Mouse (Mus musculus) liver, embryonic 15.5 days (tissue): ENCODE results near the gene Aqr. TPM values are rescaled to one million over a fixed set of nuclear protein-coding genes. Genes with fewer than 3 reads are reported as not detected.

Source experiments
- ATAC-seq: fragments of 200-750 bp; cut with Nextera tagmentation; 2 replicates; pipeline ENCODE4 v1.8.0; 2017; ENCODE audit warnings: moderate number of reproducible peaks, mild to moderate bottlenecking, moderate library complexity; ENCODE audit not compliant: insufficient read depth
- H3K27ac ChIP-seq: fragments of 300-500 bp; sonication (generic); replicated peaks from 2 replicates; pipeline ENCODE4 v1.5.1; 2015; ENCODE audit warnings: mild to moderate bottlenecking, inconsistent platforms
- H3K27me3 ChIP-seq: fragments of 300-500 bp; sonication (generic); 2 replicates; pipeline ENCODE4 v1.6.1; 2015; ENCODE audit warnings: mild to moderate bottlenecking, inconsistent platforms
- H3K36me3 ChIP-seq: fragments of 300-500 bp; sonication (generic); replicated peaks from 2 replicates; pipeline ENCODE4 v1.6.1; 2015; ENCODE audit warnings: moderate library complexity, mild to moderate bottlenecking, inconsistent platforms
- H3K4me1 ChIP-seq: fragments of 300-500 bp; sonication (generic); replicated peaks from 2 replicates; pipeline ENCODE4 v1.6.1; 2015; ENCODE audit warnings: inconsistent platforms
- H3K4me2 ChIP-seq: fragments of 300-500 bp; sonication (generic); 2 replicates; pipeline ENCODE4 v1.6.1; 2015; ENCODE audit warnings: moderate library complexity, mild to moderate bottlenecking, inconsistent platforms
- H3K4me3 ChIP-seq: fragments of 300-500 bp; sonication (generic); replicated peaks from 2 replicates; pipeline ENCODE4 v1.5.1; 2015; ENCODE audit warnings: mild to moderate bottlenecking, inconsistent platforms
- H3K9ac ChIP-seq: fragments of 300-500 bp; sonication (generic); 2 replicates; pipeline ENCODE4 v1.6.1; 2015; ENCODE audit warnings: moderate library complexity, mild to moderate bottlenecking, inconsistent platforms
- H3K9me3 ChIP-seq: fragments of 300-500 bp; sonication (generic); replicated peaks from 2 replicates; pipeline ENCODE4 v1.6.1; 2016; ENCODE audit warnings: inconsistent platforms
- WGBS: fragments of 180-500 bp; shearing (Covaris S2); methylation state at CpG from one replicate; pipeline ENCODE4 v1.1.7; 2015; ENCODE audit warnings: mixed read lengths; ENCODE audit not compliant: insufficient replicate concordance; 5-methylcytosine and 5-hydroxymethylcytosine counted together
- polyA plus RNA-seq: library from polyadenylated mRNA; unstranded; fragments of >200 nt; fragmentation: Nextera tagmentation; extraction: Ambion mirVana; gene quantifications from 2 replicates; pipeline ENCODE4 v1.2.1, GENCODE M21; 2015

Gene Aqr
- polyA plus RNA-seq, 1 experiment from 2014 or later: 18.9 TPM

DNA sequence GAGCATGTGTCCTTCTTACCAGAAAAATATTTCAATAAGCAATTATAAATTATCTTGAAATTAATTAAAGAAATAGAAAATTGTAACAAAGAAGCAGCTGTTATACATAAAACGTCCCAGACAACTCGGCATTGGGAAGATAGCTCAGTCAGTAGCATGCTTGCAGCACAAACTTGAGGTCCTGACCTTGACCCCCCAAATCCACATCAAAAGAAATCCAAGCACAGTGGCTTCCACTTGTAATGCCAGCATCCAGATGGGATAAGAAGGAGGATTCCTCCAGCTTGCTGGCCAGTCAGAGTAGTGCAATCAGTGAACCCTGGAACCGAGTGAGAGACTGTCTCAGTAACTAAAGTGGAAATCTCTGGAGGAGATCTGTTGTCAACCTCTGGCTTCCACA is 120.6 kb downstream of the Aqr start:
- no peaks in the 10 kb centered on the region for H3K27me3 ChIP-seq
- no peak overlapping the region for H3K4me3 ChIP-seq
- H3K36me3 ChIP-seq: no peaks in the 10 kb centered on the region
- no peaks in the 10 kb centered on the region for H3K4me1 ChIP-seq
- no peaks in the 10 kb centered on the region for H3K9me3 ChIP-seq
- H3K4me2 ChIP-seq: no peak overlapping the region
- ATAC-seq: no peak
- H3K27ac ChIP-seq: no peak overlapping the region
- no peak overlapping the region for H3K9ac ChIP-seq
- 50% methylated on average over 3 of the region's 3 CpGs for WGBS

DNA sequence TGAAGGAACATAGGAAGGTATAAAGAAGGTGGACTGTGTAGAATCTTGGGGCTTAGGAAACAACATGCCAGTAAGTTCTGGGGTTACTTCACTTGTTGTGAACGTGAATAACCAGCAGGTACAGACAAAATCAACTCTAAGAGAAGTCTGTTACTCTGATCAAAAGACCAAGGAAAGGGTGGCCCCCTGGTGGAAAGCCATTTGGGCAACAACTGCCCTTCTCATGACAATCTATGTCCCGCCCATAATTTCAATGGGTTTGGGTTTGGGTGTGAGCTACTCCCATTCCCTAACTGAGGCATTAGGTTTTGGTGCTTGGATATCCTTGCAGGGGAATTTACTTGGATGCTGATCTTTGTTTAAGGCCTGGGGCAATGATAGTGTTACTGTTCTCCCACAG is 122.8 kb downstream of the Aqr start:
- no peak overlapping the region for H3K27ac ChIP-seq
- H3K27me3 ChIP-seq: no peaks in the 10 kb centered on the region
- H3K4me1 ChIP-seq: no peaks in the 10 kb centered on the region
- ATAC-seq: no peak
- H3K4me2 ChIP-seq: no peak overlapping the region
- no peak overlapping the region for H3K9ac ChIP-seq
- H3K36me3 ChIP-seq: no peaks in the 10 kb centered on the region
- no peak overlapping the region for H3K4me3 ChIP-seq
- 29% methylated on average over 2 of the region's 2 CpGs for WGBS
- H3K9me3 ChIP-seq: no peaks in the 10 kb centered on the region

GRCm38 (mm10) chr2:114060071-114060591 is 126.7 kb downstream of the Aqr start:
- Histone ChIP-seq H3K9me3 (no peaks in the 10 kb centered on the region), H3K36me3 (no peaks in the 10 kb centered on the region), H3K4me3 (no peak overlapping the region), H3K4me2 (no peak overlapping the region), H3K27me3 (no peaks in the 10 kb centered on the region), H3K4me1 (no peaks in the 10 kb centered on the region), H3K9ac (no peak overlapping the region), H3K27ac (no peak overlapping the region)
- ATAC-seq: no peak
- 49% methylated on average over 6 of the region's 6 CpGs for WGBS

- no peak for ATAC-seq
- Histone ChIP-seq H3K36me3 (no peaks in the 10 kb centered on the region), H3K9me3 (no peaks in the 10 kb centered on the region), H3K9ac (no peak overlapping the region), H3K4me3 (no peak overlapping the region), H3K27me3 (no peaks in the 10 kb centered on the region), H3K27ac (no peak overlapping the region), H3K4me1 (no peaks in the 10 kb centered on the region), H3K4me2 (no peak overlapping the region)
- 50% methylated on average over 1 of the region's 1 CpGs for WGBS
Measured at GRCm38 (mm10) chr2:114059608-114060007, 127.2 kb downstream of the Aqr start.

DNA sequence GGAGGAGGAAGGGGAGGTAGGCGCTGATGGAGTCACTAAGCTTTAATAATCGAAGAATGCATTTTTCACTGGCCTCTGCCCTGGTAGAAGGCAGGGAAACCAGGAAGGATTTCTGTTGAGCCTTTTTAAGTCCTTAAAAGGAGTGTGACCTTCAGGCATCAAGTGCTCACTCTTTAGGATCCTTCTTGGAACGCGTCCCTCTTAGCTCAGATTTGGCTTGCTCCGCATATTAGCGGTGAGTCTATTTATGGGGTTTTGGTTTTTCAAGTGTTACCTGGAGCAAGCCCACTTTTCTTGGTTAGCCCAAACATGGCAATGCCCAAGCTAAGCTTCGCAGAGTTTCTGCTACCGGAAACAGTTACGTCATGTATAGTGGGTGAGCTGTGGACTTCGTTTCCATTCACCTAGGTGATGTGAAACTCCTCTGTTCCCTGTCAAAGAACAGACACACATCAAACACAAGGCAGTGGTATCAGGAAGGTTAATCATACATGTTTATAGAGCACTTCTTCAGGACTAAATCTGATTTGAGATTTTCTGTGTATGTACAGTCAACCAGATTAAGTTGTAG is 128.5 kb downstream of the Aqr start:
- Histone ChIP-seq H3K4me3 (no peak overlapping the region), H3K9me3 (no peaks in the 10 kb centered on the region), H3K36me3 (no peaks in the 10 kb centered on the region), H3K4me2 (no peak overlapping the region), H3K4me1 (no peaks in the 10 kb centered on the region), H3K9ac (no peak overlapping the region), H3K27ac (no peak overlapping the region), H3K27me3 (no peaks in the 10 kb centered on the region)
- 83% methylated on average over 10 of the region's 10 CpGs for WGBS
- ATAC-seq: no peak

DNA sequence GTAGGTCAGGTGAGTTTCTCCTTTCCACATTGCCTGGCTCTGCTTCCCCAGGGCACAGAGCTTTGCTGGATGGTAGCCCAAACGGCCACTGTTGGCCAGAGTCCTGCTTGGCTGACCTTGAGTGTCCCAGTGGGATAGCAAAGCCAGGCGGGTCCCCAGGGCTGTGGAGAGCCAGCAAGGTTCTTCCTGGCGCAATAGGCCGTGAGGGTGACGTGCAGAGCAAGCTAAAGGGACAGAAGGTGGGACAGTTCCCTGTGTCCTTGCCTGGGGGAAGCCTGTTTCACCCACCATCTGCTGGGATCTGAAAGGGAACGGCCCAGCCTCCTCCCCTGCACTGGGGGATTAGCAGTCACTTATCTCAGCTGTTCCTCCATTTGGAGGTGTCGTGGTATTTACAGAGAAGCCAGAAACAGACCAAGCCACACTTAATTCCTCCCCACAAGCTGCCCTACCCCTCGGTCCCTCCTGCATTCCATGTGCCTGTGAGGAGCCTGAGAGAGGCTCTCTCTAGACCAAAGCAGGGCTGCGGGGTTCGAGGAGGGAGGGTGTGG is 129.4 kb downstream of the Aqr start:
- Histone ChIP-seq H3K4me3 (no peak overlapping the region), H3K27ac (no peak overlapping the region), H3K9me3 (no peaks in the 10 kb centered on the region), H3K36me3 (no peaks in the 10 kb centered on the region), H3K27me3 (no peaks in the 10 kb centered on the region), H3K4me1 (no peaks in the 10 kb centered on the region), H3K4me2 (no peak overlapping the region), H3K9ac (no peak overlapping the region)
- 23% methylated on average over 10 of the region's 10 CpGs for WGBS
- peak; percentile 34; the same call in 1 of the 2 replicates for ATAC-seq

- H3K9me3 ChIP-seq: no peaks in the 10 kb centered on the region
- no peaks in the 10 kb centered on the region for H3K36me3 ChIP-seq
- ATAC-seq: no peak
- H3K27ac ChIP-seq: no peak overlapping the region
- no peaks in the 10 kb centered on the region for H3K27me3 ChIP-seq
- H3K9ac ChIP-seq: no peak overlapping the region
- no peaks in the 10 kb centered on the region for H3K4me1 ChIP-seq
- WGBS: 63% methylated on average over 4 of the region's 4 CpGs
- H3K4me3 ChIP-seq: no peak overlapping the region
- H3K4me2 ChIP-seq: no peak overlapping the region
Measured at GRCm38 (mm10) chr2:114054129-114054528, 132.7 kb downstream of the Aqr start.

GRCm38 (mm10) chr2:114052696-114053598 is 133.9 kb downstream of the Aqr start, which contains the start of gene Actc1:
TSS of gene Actc1 (minus strand) at chr2:114053548.
- Histone ChIP-seq H3K9ac (no peak within 1 kb of the TSS), H3K4me2 (no peak within 1 kb of the TSS), H3K36me3 (no peaks in the 10 kb centered on the region), H3K27ac (no peak within 1 kb of the TSS), H3K27me3 (no peaks in the 10 kb centered on the region), H3K4me1 (no peaks in the 10 kb centered on the region), H3K9me3 (no peaks in the 10 kb centered on the region), H3K4me3 (no peak within 1 kb of the TSS)
- no peak for ATAC-seq
- 29% methylated on average over 13 of the region's 14 CpGs for WGBS

- H3K4me1 ChIP-seq: no peaks in the 10 kb centered on the region
- H3K4me2 ChIP-seq: no peak overlapping the region
- 70% methylated on average over 14 of the region's 14 CpGs for WGBS
- no peak for ATAC-seq
- no peaks in the 10 kb centered on the region for H3K36me3 ChIP-seq
- H3K27ac ChIP-seq: no peak overlapping the region
- H3K9me3 ChIP-seq: no peaks in the 10 kb centered on the region
- no peak overlapping the region for H3K4me3 ChIP-seq
- no peaks in the 10 kb centered on the region for H3K27me3 ChIP-seq
- no peak overlapping the region for H3K9ac ChIP-seq
Measured at GRCm38 (mm10) chr2:114051871-114052241, 135.0 kb downstream of the Aqr start.
